In genomic region chr14:29876668-29877067, GRCm38 (mm10) we compare ENCODE assay signal across 13 mouse cellular contexts.
"Had no signal": no experiment of that assay in that cellular context is flagged by ENCODE, and none has a peak within 500 bp of the region (broad histone marks: within the 10 kb centered on the region; RNA-seq: fewer than 3 reads in every experiment).

No protein-coding gene starts in this region.

- ATAC-seq: intestine, postnatal 0 days; lung, postnatal 0 days; midbrain, embryonic 13.5 days had no signal

- H3K27me3 ChIP-seq: liver, embryonic 15.5 days; midbrain, embryonic 13.5 days; neural tube, embryonic 15.5 days had no signal

- H3K9ac ChIP-seq: liver, embryonic 15.5 days; midbrain, embryonic 13.5 days; neural tube, embryonic 15.5 days had no signal

- H3K9me3 ChIP-seq: limb, embryonic 10.5 days; liver, embryonic 15.5 days; midbrain, embryonic 13.5 days; neural tube, embryonic 15.5 days had no signal

- H3K4me1 ChIP-seq: liver, embryonic 15.5 days; midbrain, embryonic 13.5 days had no signal

- H3K27ac ChIP-seq: limb, embryonic 10.5 days; liver, embryonic 15.5 days; midbrain, embryonic 13.5 days; neural tube, embryonic 15.5 days; stomach, postnatal 0 days had no signal

- DNase-seq: lung, adult 2 months; lung, postnatal 36 days; right cerebral cortex, adult 18-20 months; right cerebral cortex, postnatal 25 days; thymus, postnatal 4 days had no signal

- H3K4me2 ChIP-seq: liver, embryonic 11.5 days; liver, embryonic 15.5 days; midbrain, embryonic 13.5 days; neural tube, embryonic 15.5 days had no signal

- H3K36me3 ChIP-seq: limb, embryonic 10.5 days; liver, embryonic 15.5 days; midbrain, embryonic 13.5 days; neural tube, embryonic 15.5 days had no signal

- H3K4me3 ChIP-seq: limb, embryonic 10.5 days; liver, embryonic 15.5 days; midbrain, embryonic 13.5 days; neural tube, embryonic 15.5 days had no signal
